Mouse (Mus musculus) brain, embryonic 14.5 days (tissue): ENCODE measurements around the gene Fstl3.

ENCODE experiments used
- CTCF ChIP-seq: fragments of 200-500 bp; IDR thresholded peaks from 2 replicates; pipeline ENCODE4 v1.5.1; 2012; ENCODE audit warnings: inconsistent platforms, mild to moderate bottlenecking, moderate library complexity, borderline replicate concordance; ENCODE audit not compliant: insufficient read depth, insufficient read length; ENCODE audit errors: extremely low read depth
- POLR2A ChIP-seq: fragments of 200-500 bp; IDR thresholded peaks from 2 replicates; pipeline ENCODE4 v1.6.1; 2012; ENCODE audit warnings: mild to moderate bottlenecking, inconsistent platforms, borderline replicate concordance; ENCODE audit not compliant: poor library complexity, insufficient read depth, insufficient read length, severe bottlenecking; ENCODE audit errors: extremely low read depth

DNA sequence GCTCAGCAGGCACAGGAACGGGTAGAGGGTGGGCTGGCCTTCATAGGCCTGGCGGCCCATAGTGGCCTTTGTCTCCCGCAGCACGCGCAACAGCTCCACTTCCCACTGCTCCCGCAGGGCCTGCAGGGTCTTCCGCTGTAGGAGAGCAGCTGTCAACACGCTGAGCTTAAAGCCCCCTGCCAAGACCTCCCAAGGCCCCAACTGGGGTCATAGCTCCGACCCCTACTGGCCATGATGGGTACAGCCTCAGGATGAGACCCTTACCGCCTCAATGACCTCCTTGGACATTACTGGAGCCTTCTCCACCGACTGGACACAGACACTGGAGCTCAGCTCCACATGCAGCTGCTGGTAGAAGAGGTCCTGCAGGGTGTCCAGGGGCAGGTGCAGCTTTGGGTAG, 36.2 kb upstream of the Fstl3 start:
- TF ChIP-seq POLR2A: no peak
- TF ChIP-seq CTCF: peak; percentile 37
